Mouse (Mus musculus) thymus, postnatal 14 days (tissue): Measurements from ENCODE around the gene Gpr55.
A peak's percentile ranks its signal among the peaks of the same experiment; 100 is the strongest.

ENCODE experiments used
- DNase-seq: peaks from one replicate; pipeline ENCODE4 v3.0.0; 2021

Gpr55 gene

DNA sequence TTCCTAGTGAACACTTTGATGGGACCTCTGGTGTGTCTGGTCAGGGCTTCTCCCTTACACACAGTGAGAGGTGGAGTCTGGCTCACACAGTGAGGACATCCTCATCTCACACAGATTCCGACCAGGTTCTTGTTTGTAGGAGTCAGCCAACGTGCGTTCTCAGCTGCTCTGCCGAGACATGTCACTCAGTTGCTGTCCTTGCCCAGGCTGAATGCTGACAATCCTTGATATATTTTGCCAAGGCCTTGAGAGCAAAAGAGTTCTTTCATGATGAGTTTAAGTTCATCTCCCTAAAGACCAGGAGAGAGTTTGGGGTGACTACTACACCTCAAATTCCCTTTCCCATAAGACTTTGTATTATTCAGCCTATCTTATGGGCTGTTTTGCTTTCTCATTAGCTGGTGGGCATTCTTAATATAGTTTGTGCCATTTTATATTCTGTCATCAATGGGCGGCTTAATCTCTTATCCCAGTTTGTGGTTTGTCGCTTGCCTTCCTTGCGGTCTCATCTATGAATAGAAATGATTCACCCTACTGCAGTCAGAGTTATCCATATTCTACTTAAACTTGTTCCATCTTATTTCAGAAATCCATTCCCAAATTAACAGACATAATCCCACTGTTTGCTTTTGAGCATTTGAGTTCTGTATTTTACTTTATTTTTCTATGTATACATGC lies 47.6 kb downstream of the Gpr55 start:
- DNase-seq, result no peak

DNA sequence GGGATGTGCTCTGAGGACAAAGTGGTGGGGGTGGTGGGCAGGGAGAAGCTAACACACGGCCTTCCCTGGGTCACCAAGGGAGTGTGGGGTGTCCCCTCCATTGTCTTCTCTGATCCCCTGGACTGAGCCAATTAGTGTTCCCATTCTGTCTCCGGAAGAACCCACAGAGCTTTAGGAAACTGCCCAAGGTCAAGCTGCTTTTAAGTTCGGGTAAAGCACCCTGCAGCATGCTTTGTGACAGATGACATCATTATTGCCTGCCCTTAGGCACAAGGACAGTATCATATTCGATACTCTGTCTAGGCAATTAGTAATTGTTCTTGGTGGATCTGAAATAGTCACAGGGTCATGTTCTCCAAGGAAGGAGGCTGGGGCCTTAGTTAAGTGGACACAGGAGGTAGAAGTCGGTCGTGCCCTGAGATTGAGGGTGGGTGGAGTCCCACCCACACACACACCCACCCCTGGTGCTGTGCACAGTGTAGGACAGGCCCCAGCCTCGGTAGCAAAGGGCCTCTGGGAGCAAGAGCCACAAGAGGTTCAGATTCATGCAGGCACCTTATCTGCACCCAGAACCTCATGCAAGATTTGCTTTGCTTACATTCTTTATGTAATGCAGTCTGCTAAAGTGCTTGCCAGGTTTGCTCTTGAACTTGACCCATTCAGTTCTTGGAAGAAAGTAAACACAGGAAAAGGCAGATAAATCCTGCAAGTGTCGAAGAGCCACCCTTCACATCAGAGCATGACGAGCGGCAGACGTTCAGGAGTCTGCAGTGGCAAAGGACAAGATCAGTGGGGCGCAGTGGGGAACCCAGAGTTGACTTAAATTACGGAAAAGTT lies 51.8 kb downstream of the Gpr55 start:
- no peak for DNase-seq

DNA sequence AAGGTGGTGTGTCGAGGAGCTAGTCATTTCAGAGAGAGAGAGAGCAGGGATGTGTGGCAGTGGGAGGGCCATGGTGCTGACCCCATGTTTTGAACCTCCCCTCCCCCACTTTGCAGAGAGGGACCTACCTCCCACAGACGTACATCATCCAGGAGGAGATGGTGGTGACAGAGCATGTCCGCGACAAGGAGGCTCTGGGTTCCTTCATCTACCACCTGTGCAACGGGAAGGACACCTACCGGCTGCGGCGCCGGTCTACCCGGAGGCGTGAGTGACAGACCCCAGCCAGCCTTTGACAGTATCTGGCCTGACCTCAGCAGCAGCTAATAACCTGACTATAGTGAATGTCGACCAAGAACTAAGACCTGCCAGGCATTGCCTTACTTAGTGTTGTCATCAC lies 53.9 kb downstream of the Gpr55 start:
- no peak for DNase-seq

DNA sequence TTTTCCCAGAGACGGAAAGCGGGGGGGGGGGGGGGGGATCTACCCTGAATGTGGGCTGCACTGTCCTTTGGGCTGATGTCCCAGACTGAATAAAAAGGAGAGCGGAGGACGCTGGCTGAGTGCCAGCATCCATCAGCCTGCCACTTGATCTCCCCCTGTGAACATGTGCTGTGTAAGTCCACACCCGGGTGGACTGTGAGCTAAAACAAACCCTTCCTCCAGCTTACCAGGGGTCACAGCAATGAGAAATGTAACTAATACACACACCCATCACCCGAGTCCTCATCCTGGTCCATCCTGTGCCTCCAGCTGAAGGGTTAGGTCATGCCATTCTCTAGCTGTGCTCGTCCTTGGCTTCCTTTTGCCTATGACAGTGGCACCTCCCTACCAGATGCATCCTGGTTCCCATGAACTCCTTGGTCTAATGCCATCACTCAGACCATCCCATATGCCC lies 58.7 kb downstream of the Gpr55 start:
- no peak for DNase-seq

DNA sequence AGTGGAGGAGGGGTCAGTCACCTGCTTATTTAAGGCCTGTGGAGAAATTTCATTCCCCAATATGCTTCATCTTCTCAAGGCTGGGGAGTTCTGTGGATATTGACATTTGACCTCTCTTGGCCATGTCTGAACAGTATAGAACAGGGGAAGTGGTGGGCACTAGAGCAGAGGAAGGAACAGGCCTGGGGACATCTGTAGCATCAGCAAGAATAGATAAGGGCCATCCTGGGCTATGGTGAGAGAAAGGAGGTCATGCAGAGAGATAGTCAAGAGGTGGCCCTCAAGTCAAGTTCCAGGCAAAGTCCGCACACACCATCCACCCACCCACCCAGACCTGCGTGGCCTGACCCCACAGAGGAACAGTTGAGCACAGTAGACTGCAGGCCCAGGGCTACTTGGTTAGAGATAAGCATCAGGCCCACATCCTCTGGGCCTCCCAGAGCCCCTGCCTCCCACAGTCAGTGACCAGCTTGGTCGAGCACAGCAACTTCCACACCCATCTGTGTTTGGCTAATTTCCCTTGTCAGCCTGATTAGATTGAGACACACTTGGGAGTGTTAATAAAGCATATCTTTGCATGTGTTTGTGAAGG lies 59.2 kb downstream of the Gpr55 start:
- DNase-seq, result no peak

DNA sequence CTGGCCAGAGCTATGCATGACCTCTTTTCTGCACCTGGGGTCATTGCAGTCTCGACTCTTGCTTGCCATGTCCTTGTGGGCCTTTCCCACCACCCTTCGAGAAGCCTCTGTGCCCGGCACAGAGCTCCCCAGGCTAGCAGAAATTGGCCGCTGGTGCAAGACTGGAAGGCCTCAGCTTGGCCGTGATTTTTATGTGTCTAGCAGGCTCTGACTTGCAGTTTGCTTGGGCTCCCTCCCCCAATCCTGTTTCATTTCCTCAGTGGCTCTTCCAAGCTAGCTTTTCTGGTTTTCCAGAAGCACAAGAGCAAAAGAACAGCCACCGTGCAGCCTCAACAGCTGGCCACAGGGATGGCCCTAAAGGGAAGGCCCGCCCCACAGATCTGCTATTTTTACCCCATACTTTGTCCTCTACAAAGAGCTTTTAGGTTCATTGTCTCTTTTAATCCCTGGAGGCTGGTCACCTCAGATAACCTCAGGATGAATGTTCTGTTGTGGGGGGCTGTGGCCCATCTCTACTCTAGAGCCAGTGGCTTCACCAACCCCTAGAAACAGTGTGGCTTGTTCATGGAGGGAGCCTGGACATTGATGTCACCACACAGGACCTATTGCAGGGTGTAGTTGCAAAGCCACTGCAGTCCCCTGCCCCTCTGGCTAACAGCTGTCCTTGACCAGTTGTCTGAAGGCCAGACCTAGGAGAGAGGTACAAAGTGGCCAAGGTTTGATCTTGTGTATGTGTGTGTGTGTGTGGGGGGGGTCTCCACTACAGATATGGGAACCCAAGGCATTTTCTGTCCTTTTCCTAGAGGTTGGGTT lies 60.1 kb downstream of the Gpr55 start:
- no peak for DNase-seq

DNA sequence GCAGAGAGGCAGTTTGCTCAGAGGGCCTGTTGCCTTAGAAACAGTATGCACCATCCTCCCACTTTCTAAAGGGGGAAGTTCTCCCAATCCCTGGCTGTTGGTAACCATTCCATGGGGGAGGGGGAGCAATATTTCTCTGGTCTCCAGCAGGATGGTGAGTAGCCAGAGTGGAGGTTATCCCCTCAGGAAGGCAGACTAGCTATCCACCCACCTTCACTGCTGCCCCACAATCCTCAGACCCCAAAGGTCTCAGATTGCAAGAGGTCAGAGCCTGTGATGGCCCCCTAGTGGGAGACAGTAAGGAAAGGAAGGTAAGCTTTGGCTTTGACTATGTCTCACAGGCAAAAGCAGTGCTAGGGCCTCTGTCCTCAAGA lies 61.4 kb downstream of the Gpr55 start:
- DNase-seq, result no peak

DNA sequence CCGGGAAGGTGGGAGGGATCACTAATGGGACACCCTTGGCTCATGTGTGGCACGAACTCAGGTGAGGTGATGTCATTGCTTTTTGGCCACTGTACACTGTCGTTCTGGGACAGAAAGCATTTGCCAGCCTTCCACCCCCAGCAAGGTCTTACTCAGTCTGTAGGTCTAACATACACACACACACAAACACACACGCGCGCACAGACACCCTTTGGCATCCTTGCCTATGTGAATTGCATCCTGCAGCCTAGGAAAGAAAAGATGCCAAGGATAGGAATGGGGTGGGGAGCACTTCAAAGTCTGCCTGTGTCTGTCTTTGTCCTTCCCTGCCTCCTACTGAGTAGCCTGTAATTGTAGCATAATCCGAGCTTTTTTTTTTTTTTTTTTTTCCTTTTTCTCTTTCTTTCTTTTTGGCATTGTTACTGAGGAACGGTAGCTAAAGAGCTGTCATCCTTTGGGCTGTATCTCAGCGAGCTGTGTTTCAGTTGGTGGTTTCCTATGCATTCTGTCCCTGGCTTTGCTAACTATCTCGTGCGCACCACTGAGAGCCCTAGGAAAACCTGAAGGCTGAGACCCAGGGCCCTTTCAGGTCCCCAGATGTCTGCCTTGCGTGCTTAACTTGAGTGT lies 61.9 kb downstream of the Gpr55 start:
- no peak for DNase-seq

DNA sequence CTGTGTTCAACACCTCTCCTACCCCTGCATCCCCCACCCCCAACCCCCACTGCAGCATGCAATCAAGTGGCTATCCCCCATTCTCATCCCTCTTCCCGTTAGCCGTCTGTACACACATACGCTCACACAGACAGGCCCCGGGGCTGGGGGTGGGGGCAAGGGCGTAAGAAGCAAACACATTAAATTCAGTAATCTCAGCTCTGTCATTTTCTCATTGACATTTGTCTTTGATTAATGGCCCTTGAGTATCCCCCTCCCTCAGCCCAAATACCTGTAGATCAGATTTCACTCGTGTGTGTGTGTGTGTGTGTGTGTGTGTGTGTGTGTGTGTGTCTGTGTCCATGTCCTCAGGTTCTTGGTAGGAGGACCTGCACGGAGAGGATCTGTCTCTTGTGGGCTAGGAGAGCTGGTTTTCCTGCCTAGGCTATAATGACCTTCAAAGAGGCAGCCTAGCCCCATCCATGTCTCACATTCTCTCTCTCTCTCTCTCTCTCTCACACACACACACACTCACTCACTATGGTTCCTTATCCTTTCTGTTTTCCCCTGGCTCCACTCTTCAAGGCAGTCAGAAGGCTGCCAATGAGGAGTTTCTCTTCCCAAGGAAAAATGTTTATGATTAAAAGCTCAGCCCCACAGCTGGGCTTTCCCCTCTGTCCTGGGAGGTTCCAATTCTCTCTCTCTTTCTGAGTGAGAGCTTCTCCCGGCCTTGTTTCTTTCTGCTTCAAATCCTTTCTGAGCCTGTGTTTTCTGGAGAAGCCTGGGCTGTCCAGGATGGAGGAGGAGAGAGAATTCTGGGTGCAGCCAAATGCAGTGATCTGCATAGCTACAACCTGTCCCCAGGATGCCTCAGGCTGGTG lies 62.7 kb downstream of the Gpr55 start:
- DNase-seq, result no peak

DNA sequence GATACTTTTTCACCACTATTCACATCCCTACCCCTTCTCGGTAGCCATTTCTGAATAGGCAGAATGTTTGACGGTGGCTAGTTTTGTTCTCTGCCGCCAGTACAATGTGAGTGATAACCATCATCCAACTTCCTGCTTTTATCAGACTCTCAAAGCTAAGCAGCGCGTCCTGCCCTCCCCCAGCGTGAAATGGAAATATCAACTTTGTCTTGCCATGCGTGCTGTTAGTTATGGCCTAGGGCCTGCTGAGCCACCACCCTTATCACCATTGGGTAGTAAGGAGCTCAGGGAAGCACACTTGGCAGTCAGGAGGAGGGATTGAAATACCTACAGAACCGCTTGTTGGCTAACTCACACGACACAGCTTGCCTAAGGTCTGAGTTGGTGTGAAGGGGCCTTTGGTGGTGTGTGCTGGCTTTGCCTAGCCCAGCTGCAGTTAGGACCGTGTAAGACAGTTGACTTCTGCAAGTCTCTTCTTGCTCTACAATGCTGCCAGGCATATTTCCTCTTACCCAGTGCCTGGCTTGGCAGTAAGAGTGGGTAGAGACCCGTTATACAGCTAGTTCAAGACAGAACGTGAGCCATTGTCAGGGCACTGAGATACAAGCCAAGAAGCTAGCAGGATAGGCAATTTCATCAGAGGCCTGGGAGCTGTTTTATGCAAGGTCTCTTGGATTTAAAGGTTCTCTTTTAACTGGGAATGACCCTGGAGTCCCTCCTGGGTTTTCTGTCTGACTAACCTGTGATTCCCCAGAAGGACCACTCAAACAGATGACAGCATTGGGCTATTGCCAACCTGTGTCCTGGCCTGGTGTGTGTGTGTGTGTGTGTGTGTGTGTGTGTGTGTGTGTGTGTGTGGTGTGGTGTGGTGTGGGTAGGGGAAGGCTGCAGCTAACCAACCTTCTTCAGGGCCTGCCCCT lies 63.8 kb downstream of the Gpr55 start:
- peak; percentile 18 for DNase-seq

DNA sequence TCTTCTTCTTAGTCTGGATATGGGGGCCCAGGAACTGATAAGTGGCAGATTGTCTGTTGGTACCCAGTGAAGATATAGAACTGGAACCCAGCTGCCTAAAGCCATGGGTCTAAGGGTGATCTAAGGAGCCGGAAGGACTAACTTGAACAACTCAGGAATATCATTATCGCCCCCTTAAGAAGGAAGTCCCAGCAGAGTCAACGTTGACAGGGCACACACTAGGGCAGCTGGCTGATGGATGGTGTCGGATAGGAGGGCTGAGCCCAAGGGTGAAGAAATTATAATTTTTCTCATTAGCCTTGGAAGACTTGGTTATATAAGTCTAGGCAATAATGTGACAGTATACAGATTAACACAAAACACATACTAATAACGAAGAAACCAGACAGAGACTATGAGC lies 64.7 kb downstream of the Gpr55 start:
- DNase-seq, result no peak

DNA sequence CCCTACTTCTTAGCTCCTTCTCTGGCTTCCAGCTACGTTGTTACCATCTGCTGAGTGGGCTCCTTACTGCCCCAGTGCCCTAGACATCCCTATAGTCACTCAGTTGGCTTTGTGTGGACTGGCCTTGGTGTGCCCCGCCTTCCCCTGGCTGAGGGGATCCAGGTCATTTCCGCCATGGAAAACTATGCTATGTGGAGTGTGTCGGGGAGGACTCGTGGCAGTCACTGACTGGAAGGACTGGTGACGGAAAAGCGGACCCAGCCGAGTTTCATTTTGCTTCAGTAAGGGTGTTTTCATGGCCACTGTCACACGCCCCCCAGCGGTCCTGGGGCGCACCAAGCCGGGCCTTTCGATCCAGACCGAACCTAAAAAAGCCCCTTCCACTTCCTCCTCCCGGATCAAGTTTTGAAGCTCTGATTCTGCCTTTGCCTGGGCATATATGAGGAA lies 65.4 kb downstream of the Gpr55 start:
- peak; percentile 62 for DNase-seq

DNA sequence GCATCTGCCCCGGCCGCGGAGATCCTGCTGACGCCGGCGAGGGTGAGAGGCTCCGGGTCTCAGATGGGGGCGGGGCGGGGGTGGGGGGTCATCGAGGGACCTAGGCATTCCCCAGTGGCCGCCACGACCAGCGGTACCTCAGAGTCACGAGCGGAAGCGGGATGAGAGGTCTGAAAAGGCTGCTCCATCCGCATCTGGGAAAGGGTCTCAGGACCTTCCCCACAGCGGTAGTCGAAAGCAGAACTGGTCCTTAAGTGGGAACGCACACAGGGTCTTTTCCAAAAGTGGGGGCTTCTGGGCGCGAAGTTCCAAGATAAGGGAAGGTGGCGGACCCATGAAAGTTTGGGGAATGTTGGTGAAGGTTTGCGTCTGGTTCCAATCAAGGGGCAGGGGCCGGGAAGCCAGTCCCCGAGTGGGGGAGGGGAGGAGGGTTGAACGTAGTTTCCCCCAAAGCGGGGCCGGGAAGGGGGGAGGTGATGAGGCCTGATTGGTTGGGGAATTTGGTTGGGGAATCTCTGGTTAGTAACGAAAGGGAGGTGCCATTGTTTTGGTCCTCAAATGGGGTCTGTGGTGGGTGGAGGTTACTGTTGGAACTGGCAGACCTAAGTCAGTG lies 66.0 kb downstream of the Gpr55 start:
- DNase-seq, result peak; percentile 67

DNA sequence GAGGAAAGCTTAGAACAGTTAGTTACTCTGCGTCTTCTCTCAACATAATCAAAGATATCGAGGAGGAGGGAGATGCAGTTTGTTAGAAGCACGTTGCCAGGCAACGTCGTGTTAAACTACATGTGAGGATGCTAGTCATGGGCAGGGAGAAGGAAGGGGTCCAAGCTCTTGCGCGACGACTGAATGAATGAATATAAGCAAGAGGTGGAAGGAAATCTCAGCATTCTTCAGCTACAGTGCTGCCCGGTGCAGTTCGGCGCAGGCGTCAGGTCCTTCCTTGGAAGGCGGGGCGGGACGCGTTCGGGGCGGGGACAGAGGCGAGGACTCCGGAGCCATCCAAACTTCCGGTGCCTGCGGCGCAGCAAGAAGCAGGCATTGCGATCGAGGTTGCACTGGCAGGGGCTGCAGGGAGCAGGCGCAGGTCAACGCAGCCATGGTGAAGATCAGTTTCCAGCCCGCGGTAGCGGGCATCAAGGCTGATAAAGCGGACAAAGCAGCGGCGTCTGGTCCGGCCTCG lies 66.5 kb downstream of the Gpr55 start, which contains the start of gene Itm2c:
Itm2c (plus strand) TSS at position 51 of the 517 bp plus-strand sequence.
- DNase-seq, result peak; percentile 91
